Mouse (Mus musculus): ENCODE measurements at regions not wholly inside any gene's neighbourhood (a gene's known extent, or its start where the extent isn't known, plus 50 kb on each side); places are given as distances from the start of the nearest gene placed in this dataset.

- no peaks in the 10 kb centered on the region for H3K4me1 ChIP-seq (ENCODE audit: control insufficient read depth, insufficient read depth, low read length)
- no peak for TF ChIP-seq POLR2A (IDR thresholded peaks at IDR 0.05; ENCODE audit: borderline replicate concordance, extremely low read depth, insufficient read depth, insufficient read length)
- H3K27ac ChIP-seq (replicated peaks; ENCODE audit: low read depth, low read length), result no peak overlapping the region
- no peaks in the 10 kb centered on the region for H3K9me3 ChIP-seq (ENCODE audit: control insufficient read depth, low read length)
- DNase-seq (ENCODE audit: low spot score), result no peak
- no peak overlapping the region for H3K4me2 ChIP-seq (replicated peaks; ENCODE audit: low read depth, low read length, severe bottlenecking)
- no peaks in the 10 kb centered on the region for H3K36me3 ChIP-seq (ENCODE audit: control insufficient read depth, insufficient read depth, low read length)
- no peaks in the 10 kb centered on the region for H3K27me3 ChIP-seq (ENCODE audit: control insufficient read depth, insufficient read depth, low read length)
- no peak overlapping the region for H3K9ac ChIP-seq (ENCODE audit: low read depth, low read length, severe bottlenecking)
- ATAC-seq (ENCODE audit: low FRiP score, low read depth), result no peak
- 67% methylated on average over 13 of the region's 13 CpGs for WGBS
- no peak overlapping the region for H3K4me3 ChIP-seq (replicated peaks; ENCODE audit: low read length)
These were observed 255.2 kb upstream of the Pde3a start for GRCm38 (mm10) chr6:140993643-140994580.

GRCm38 (mm10) chr6:140995340-140996135 lies 253.5 kb upstream of the Pde3a start:
- Histone ChIP-seq H3K27me3 (ENCODE audit: control insufficient read depth, insufficient read depth, low read length) (no peaks in the 10 kb centered on the region), H3K27ac (replicated peaks; ENCODE audit: low read depth, low read length) (no peak overlapping the region), H3K36me3 (ENCODE audit: control insufficient read depth, insufficient read depth, low read length) (no peaks in the 10 kb centered on the region), H3K4me1 (ENCODE audit: control insufficient read depth, insufficient read depth, low read length) (no peaks in the 10 kb centered on the region), H3K9ac (ENCODE audit: low read depth, low read length, severe bottlenecking) (no peak overlapping the region), H3K9me3 (ENCODE audit: control insufficient read depth, low read length) (no peaks in the 10 kb centered on the region), H3K4me2 (replicated peaks; ENCODE audit: low read depth, low read length, severe bottlenecking) (no peak overlapping the region), H3K4me3 (replicated peaks; ENCODE audit: low read length) (no peak overlapping the region)
- no peak for TF ChIP-seq POLR2A (IDR thresholded peaks at IDR 0.05; ENCODE audit: borderline replicate concordance, extremely low read depth, insufficient read depth, insufficient read length)
- DNase-seq (ENCODE audit: low spot score), result no peak
- WGBS, result 71% methylated on average over 14 of the region's 14 CpGs
- no peak for ATAC-seq (ENCODE audit: low FRiP score, low read depth)

- peak; percentile 23 for DNase-seq (ENCODE audit: low spot score)
- H3K9me3 ChIP-seq (ENCODE audit: control insufficient read depth, low read length), result no peaks in the 10 kb centered on the region
- ATAC-seq (ENCODE audit: low FRiP score, low read depth), result no peak
- 66% methylated on average over 7 of the region's 7 CpGs for WGBS
- no peaks in the 10 kb centered on the region for H3K36me3 ChIP-seq (ENCODE audit: control insufficient read depth, insufficient read depth, low read length)
- H3K4me3 ChIP-seq (replicated peaks; ENCODE audit: low read length), result no peak overlapping the region
- no peaks in the 10 kb centered on the region for H3K27me3 ChIP-seq (ENCODE audit: control insufficient read depth, insufficient read depth, low read length)
- no peaks in the 10 kb centered on the region for H3K4me1 ChIP-seq (ENCODE audit: control insufficient read depth, insufficient read depth, low read length)
- H3K9ac ChIP-seq (ENCODE audit: low read depth, low read length, severe bottlenecking), result no peak overlapping the region
- H3K4me2 ChIP-seq (replicated peaks; ENCODE audit: low read depth, low read length, severe bottlenecking), result no peak overlapping the region
- H3K27ac ChIP-seq (replicated peaks; ENCODE audit: low read depth, low read length), result no peak overlapping the region
- TF ChIP-seq POLR2A (IDR thresholded peaks at IDR 0.05; ENCODE audit: borderline replicate concordance, extremely low read depth, insufficient read depth, insufficient read length), result no peak
These were observed 251.0 kb upstream of the Pde3a start for GRCm38 (mm10) chr6:140998069-140998468.

- H3K9me3 ChIP-seq (ENCODE audit: control insufficient read depth, low read length), result no peaks in the 10 kb centered on the region
These were observed 248.5 kb upstream of the Pde3a start for GRCm38 (mm10) chr6:141000552-141000951.

GRCm38 (mm10) chr6:141001306-141001705 lies 247.8 kb upstream of the Pde3a start:
- no peak for ATAC-seq (ENCODE audit: low FRiP score, low read depth)
- no peaks in the 10 kb centered on the region for H3K27me3 ChIP-seq (ENCODE audit: control insufficient read depth, insufficient read depth, low read length)
- no peak overlapping the region for H3K4me3 ChIP-seq (replicated peaks; ENCODE audit: low read length)
- no peak overlapping the region for H3K27ac ChIP-seq (replicated peaks; ENCODE audit: low read depth, low read length)
- no peak for DNase-seq (ENCODE audit: low spot score)
- H3K36me3 ChIP-seq (ENCODE audit: control insufficient read depth, insufficient read depth, low read length), result no peaks in the 10 kb centered on the region
- H3K9me3 ChIP-seq (ENCODE audit: control insufficient read depth, low read length), result no peaks in the 10 kb centered on the region
- TF ChIP-seq POLR2A (IDR thresholded peaks at IDR 0.05; ENCODE audit: borderline replicate concordance, extremely low read depth, insufficient read depth, insufficient read length), result no peak
- H3K4me2 ChIP-seq (replicated peaks; ENCODE audit: low read depth, low read length, severe bottlenecking), result no peak overlapping the region
- H3K9ac ChIP-seq (ENCODE audit: low read depth, low read length, severe bottlenecking), result no peak overlapping the region
- no peaks in the 10 kb centered on the region for H3K4me1 ChIP-seq (ENCODE audit: control insufficient read depth, insufficient read depth, low read length)
- WGBS, result 88% methylated on average over 3 of the region's 3 CpGs

More at GRCm38 (mm10) chr6:141000552-141000951, 248.5 kb upstream of the Pde3a start:
- H3K27ac ChIP-seq (replicated peaks; ENCODE audit: low read depth, low read length), result no peak overlapping the region
- DNase-seq (ENCODE audit: low spot score) (no peak), ATAC-seq (ENCODE audit: low FRiP score, low read depth) (no peak)
- no peaks in the 10 kb centered on the region for H3K4me1 ChIP-seq (ENCODE audit: control insufficient read depth, insufficient read depth, low read length)
- H3K9ac ChIP-seq (ENCODE audit: low read depth, low read length, severe bottlenecking), result no peak overlapping the region
- H3K4me3 ChIP-seq (replicated peaks; ENCODE audit: low read length), result no peak overlapping the region
- TF ChIP-seq POLR2A (IDR thresholded peaks at IDR 0.05; ENCODE audit: borderline replicate concordance, extremely low read depth, insufficient read depth, insufficient read length), result no peak
- WGBS, result 39% methylated on average over 2 of the region's 2 CpGs
- H3K27me3 ChIP-seq (ENCODE audit: control insufficient read depth, insufficient read depth, low read length), result no peaks in the 10 kb centered on the region
- H3K4me2 ChIP-seq (replicated peaks; ENCODE audit: low read depth, low read length, severe bottlenecking), result no peak overlapping the region
- no peaks in the 10 kb centered on the region for H3K36me3 ChIP-seq (ENCODE audit: control insufficient read depth, insufficient read depth, low read length)
